In the genomic region with DNA sequence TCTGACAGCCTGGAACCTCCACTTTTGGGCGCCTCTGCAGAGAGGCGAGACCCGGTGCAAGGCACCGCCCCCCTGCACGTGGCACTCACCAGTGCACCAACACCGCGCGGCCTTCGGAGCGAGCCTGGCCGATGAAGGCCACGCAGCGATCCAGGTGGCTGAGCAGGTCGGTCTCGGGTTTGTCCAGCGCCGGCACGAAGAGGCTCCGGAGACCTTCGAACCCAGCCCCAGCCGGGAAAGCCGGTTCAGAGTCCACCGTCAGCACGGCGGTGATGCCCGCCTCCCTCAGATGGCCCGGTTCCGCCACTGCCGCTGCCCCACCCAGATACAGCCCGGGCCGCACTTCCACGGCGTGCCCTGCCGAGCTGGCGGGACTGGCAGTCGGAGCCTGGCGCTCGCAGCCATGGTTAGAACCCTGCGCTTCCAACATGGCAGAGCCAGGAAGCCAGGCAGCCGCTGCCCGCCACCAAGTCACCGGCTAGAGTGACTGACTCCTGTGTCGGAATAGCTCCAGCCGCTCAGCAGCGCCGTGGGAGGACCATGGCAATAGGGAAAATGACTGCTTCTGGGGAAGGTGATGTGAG, we compare ENCODE assay signal across 8 mouse cellular contexts. TPM values are rescaled to one million over a fixed set of nuclear protein-coding genes. Genes with fewer than 3 reads are reported as not detected.
A peak's percentile ranks its signal among the peaks of the same experiment; 100 is the strongest.
DNase-seq lines count a peak whose midpoint lies in the region; ATAC-seq and TF ChIP-seq lines count a peak whose summit lies in the region.

Gene Gm26620, plus strand, starts transcription at position 88 of the 584 bp plus-strand sequence.
Gene Dusp12, minus strand, starts transcription at position 563 of the 584 bp plus-strand sequence.

- H3K4me2 ChIP-seq in forebrain, embryonic 12.5 days, result peak within 1 kb of the TSS; percentile 75
- peak within 1 kb of the TSS; percentile 84 for H3K4me2 ChIP-seq in heart, embryonic 16.5 days (ENCODE audit: low read depth, low read length)
- peak within 1 kb of the TSS; percentile 87 for H3K4me2 ChIP-seq in liver, embryonic 15.5 days
- peak within 1 kb of the TSS; percentile 49 for H3K4me2 ChIP-seq in neural tube, embryonic 11.5 days (ENCODE audit: low read depth)
- peak within 1 kb of the TSS; percentile 69 for H3K4me2 ChIP-seq in stomach, embryonic 16.5 days (ENCODE audit: low read depth, low read length)

- peak; percentile 66 for TF ChIP-seq CTCF in ES-Bruce4 (IDR thresholded peaks at IDR 0.05; ENCODE audit: low read depth, low read length)

- H3K36me3 ChIP-seq in ES-Bruce4 (ENCODE audit: control insufficient read depth, insufficient read depth, low read length, poor library complexity, severe bottlenecking), result peaks cover 24% of the 10 kb centered on the region
- H3K36me3 ChIP-seq in forebrain, embryonic 12.5 days (replicated peaks), result no peaks in the 10 kb centered on the region; the same call in 1 of the 2 replicates
- H3K36me3 ChIP-seq in heart, embryonic 16.5 days (ENCODE audit: control insufficient read depth, insufficient read depth), result peaks cover 6% of the 10 kb centered on the region
- H3K36me3 ChIP-seq in liver, embryonic 15.5 days (replicated peaks), result peaks cover 8% of the 10 kb centered on the region
- H3K36me3 ChIP-seq in neural tube, embryonic 11.5 days (ENCODE audit: control insufficient read depth, insufficient read depth, low read length), result no peaks in the 10 kb centered on the region
- H3K36me3 ChIP-seq in stomach, embryonic 16.5 days (ENCODE audit: control insufficient read depth, insufficient read depth, low read length), result peaks cover 7% of the 10 kb centered on the region; the same call in 1 of the 2 replicates

- H3K27ac ChIP-seq in ES-Bruce4 (ENCODE audit: insufficient read depth, low read length), result peak within 1 kb of the TSS; percentile 80
- peak within 1 kb of the TSS; percentile 74 for H3K27ac ChIP-seq in forebrain, embryonic 12.5 days
- H3K27ac ChIP-seq in heart, embryonic 16.5 days (ENCODE audit: low read length), result peak within 1 kb of the TSS; percentile 67
- H3K27ac ChIP-seq in liver, embryonic 15.5 days (replicated peaks), result peak within 1 kb of the TSS; percentile 64
- peak within 1 kb of the TSS; percentile 36; the same call in 1 of the 2 replicates for H3K27ac ChIP-seq in neural tube, embryonic 11.5 days (ENCODE audit: low read depth, low read length)
- H3K27ac ChIP-seq in stomach, embryonic 16.5 days (ENCODE audit: low read length), result peak within 1 kb of the TSS; percentile 88

- H3K9me3 ChIP-seq in ES-Bruce4 (replicated peaks; ENCODE audit: control insufficient read depth, insufficient read depth, low read length, poor library complexity, severe bottlenecking), result no peaks in the 10 kb centered on the region
- H3K9me3 ChIP-seq in forebrain, embryonic 12.5 days, result no peaks in the 10 kb centered on the region
- no peaks in the 10 kb centered on the region for H3K9me3 ChIP-seq in heart, embryonic 16.5 days (replicated peaks; ENCODE audit: control insufficient read depth, low read length)
- no peaks in the 10 kb centered on the region for H3K9me3 ChIP-seq in liver, embryonic 15.5 days (replicated peaks)
- no peaks in the 10 kb centered on the region for H3K9me3 ChIP-seq in neural tube, embryonic 11.5 days (ENCODE audit: control insufficient read depth, low read length)
- no peaks in the 10 kb centered on the region for H3K9me3 ChIP-seq in stomach, embryonic 16.5 days (replicated peaks; ENCODE audit: control insufficient read depth, low read length)

- no peaks in the 10 kb centered on the region for H3K27me3 ChIP-seq in ES-Bruce4 (ENCODE audit: control insufficient read depth, insufficient read depth, low read length, poor library complexity, severe bottlenecking)
- no peaks in the 10 kb centered on the region for H3K27me3 ChIP-seq in forebrain, embryonic 12.5 days
- H3K27me3 ChIP-seq in heart, embryonic 16.5 days (ENCODE audit: control insufficient read depth, insufficient read depth, low read length), result no peaks in the 10 kb centered on the region
- H3K27me3 ChIP-seq in liver, embryonic 15.5 days, result no peaks in the 10 kb centered on the region
- no peaks in the 10 kb centered on the region for H3K27me3 ChIP-seq in neural tube, embryonic 11.5 days (ENCODE audit: control insufficient read depth, insufficient read depth, low read length)
- no peaks in the 10 kb centered on the region for H3K27me3 ChIP-seq in stomach, embryonic 16.5 days (ENCODE audit: control insufficient read depth, insufficient read depth, low read length)

- peak; percentile 79 for TF ChIP-seq EP300 in ES-Bruce4 (IDR thresholded peaks at IDR 0.05; ENCODE audit: insufficient read depth, low read depth, low read length)

- H3K4me1 ChIP-seq in ES-Bruce4 (ENCODE audit: control insufficient read depth, insufficient read depth, low read length), result peaks cover 2% of the 10 kb centered on the region
- peaks cover 10% of the 10 kb centered on the region for H3K4me1 ChIP-seq in forebrain, embryonic 12.5 days
- peaks cover 13% of the 10 kb centered on the region for H3K4me1 ChIP-seq in heart, embryonic 16.5 days (ENCODE audit: control insufficient read depth, insufficient read depth, low read length)
- peaks cover 29% of the 10 kb centered on the region for H3K4me1 ChIP-seq in liver, embryonic 15.5 days (replicated peaks)
- H3K4me1 ChIP-seq in neural tube, embryonic 11.5 days (ENCODE audit: control insufficient read depth, insufficient read depth, low read length), result peaks cover 2% of the 10 kb centered on the region; the same call in 1 of the 2 replicates
- peaks cover 8% of the 10 kb centered on the region; the same call in 1 of the 2 replicates for H3K4me1 ChIP-seq in stomach, embryonic 16.5 days (ENCODE audit: control insufficient read depth, insufficient read depth, low read length)

- peak within 1 kb of the TSS; percentile 70 for H3K9ac ChIP-seq in ES-Bruce4 (ENCODE audit: low read depth, poor library complexity, severe bottlenecking)
- H3K9ac ChIP-seq in forebrain, embryonic 12.5 days, result peak within 1 kb of the TSS; percentile 88
- H3K9ac ChIP-seq in heart, embryonic 16.5 days (ENCODE audit: low read length), result peak within 1 kb of the TSS; percentile 91
- H3K9ac ChIP-seq in liver, embryonic 15.5 days, result peak within 1 kb of the TSS; percentile 58
- peak within 1 kb of the TSS; percentile 79 for H3K9ac ChIP-seq in neural tube, embryonic 11.5 days (ENCODE audit: low read length)
- peak within 1 kb of the TSS; percentile 88 for H3K9ac ChIP-seq in stomach, embryonic 16.5 days (ENCODE audit: low read length)

- under 1% methylated on average over 46 of the region's 46 CpGs for WGBS in forebrain, embryonic 12.5 days
- under 1% methylated on average over 42 of the region's 46 CpGs for WGBS in heart, embryonic 16.5 days
- WGBS in liver, embryonic 15.5 days (ENCODE audit: insufficient replicate concordance), result under 1% methylated on average over 46 of the region's 46 CpGs
- WGBS in neural tube, embryonic 11.5 days, result under 1% methylated on average over 46 of the region's 46 CpGs
- under 1% methylated on average over 46 of the region's 46 CpGs for WGBS in stomach, embryonic 16.5 days

- H3K4me3 ChIP-seq in ES-Bruce4 (ENCODE audit: low read depth, low read length), result peak within 1 kb of the TSS; percentile 73
- peak within 1 kb of the TSS; percentile 80 for H3K4me3 ChIP-seq in forebrain, embryonic 12.5 days (replicated peaks)
- H3K4me3 ChIP-seq in heart, embryonic 16.5 days (ENCODE audit: low read length), result peak within 1 kb of the TSS; percentile 86
- peak within 1 kb of the TSS; percentile 71 for H3K4me3 ChIP-seq in liver, embryonic 15.5 days (replicated peaks)
- H3K4me3 ChIP-seq in neural tube, embryonic 11.5 days (ENCODE audit: low read depth, low read length), result peak within 1 kb of the TSS; percentile 81
- peak within 1 kb of the TSS; percentile 98 for H3K4me3 ChIP-seq in stomach, embryonic 16.5 days (replicated peaks; ENCODE audit: low read length)

- peak; percentile 98 for ATAC-seq in cerebellum, adult (ENCODE audit: insufficient number of reproducible peaks, low FRiP score, low TSS enrichment)
- ATAC-seq in forebrain, embryonic 12.5 days (ENCODE audit: low FRiP score), result peak; percentile 95
- ATAC-seq in heart, embryonic 16.5 days (replicated peaks; ENCODE audit: extremely low read depth, insufficient read depth, low FRiP score), result peak; percentile 95
- peak; percentile 86 for ATAC-seq in liver, embryonic 15.5 days (ENCODE audit: insufficient read depth)
- peak; percentile 91 for ATAC-seq in neural tube, embryonic 11.5 days (ENCODE audit: insufficient read depth, low FRiP score, low TSS enrichment)
- ATAC-seq in stomach, embryonic 16.5 days (ENCODE audit: insufficient read depth, low FRiP score), result peak; percentile 89

- peak; percentile 90 to 91 for DNase-seq in kidney, postnatal 36 days
- peak; percentile 89 for DNase-seq in neural tube, embryonic 11.5 days (ENCODE audit: low spot score)

- peak; percentile 39 for TF ChIP-seq POLR2A in ES-Bruce4 (IDR thresholded peaks at IDR 0.05; ENCODE audit: insufficient read depth, low read length)

RNA-seq across cellular contexts. Expression of gene Gm26620, which starts in this region (rescaled TPM):
- not detected in 2 replicates for polyA plus RNA-seq in ES-Bruce4 (2011; ENCODE audit: insufficient read depth, insufficient read length, low read depth, missing spikeins)
- not detected in 2 replicates for polyA plus RNA-seq in forebrain, embryonic 12.5 days (2016; fragmentation: Nextera tagmentation; extraction: Ambion mirVana)
- 0.53 and 0.71 TPM in 2 replicates for polyA plus RNA-seq in heart, embryonic 16.5 days (2015; fragmentation: Nextera tagmentation; extraction: Ambion mirVana)
- 0.30 TPM in 1 of 2 replicates, not detected in the other for polyA plus RNA-seq in liver, embryonic 15.5 days (2015; fragmentation: Nextera tagmentation; extraction: Ambion mirVana)
- polyA plus RNA-seq in neural tube, embryonic 11.5 days (2014; fragmentation: Nextera tagmentation; extraction: Ambion mirVana), result 0.56 TPM in 1 of 2 replicates, not detected in the other
- 1.4 and 1.8 TPM in 2 replicates for polyA plus RNA-seq in stomach, embryonic 16.5 days (2015; fragmentation: Nextera tagmentation; extraction: Ambion mirVana)

RNA-seq across cellular contexts. Expression of gene Dusp12, which starts in this region (rescaled TPM):
- 43.1 and 45.9 TPM in 2 replicates for polyA plus RNA-seq in ES-Bruce4 (2011; ENCODE audit: insufficient read depth, insufficient read length, low read depth, missing spikeins)
- polyA plus RNA-seq in forebrain, embryonic 12.5 days (2016; fragmentation: Nextera tagmentation; extraction: Ambion mirVana), result 28.6 and 33.3 TPM in 2 replicates
- polyA plus RNA-seq in heart, embryonic 16.5 days (2015; fragmentation: Nextera tagmentation; extraction: Ambion mirVana), result 20.7 and 22.1 TPM in 2 replicates
- 19.7 and 20.5 TPM in 2 replicates for polyA plus RNA-seq in liver, embryonic 15.5 days (2015; fragmentation: Nextera tagmentation; extraction: Ambion mirVana)
- 32.9 and 37.4 TPM in 2 replicates for polyA plus RNA-seq in neural tube, embryonic 11.5 days (2014; fragmentation: Nextera tagmentation; extraction: Ambion mirVana)
- 33.1 and 38.3 TPM in 2 replicates for polyA plus RNA-seq in stomach, embryonic 16.5 days (2015; fragmentation: Nextera tagmentation; extraction: Ambion mirVana)

Comparison
In these comparisons a context has a peak if more than half of its experiments do, and no peak if none do; other contexts are left out.
1. Peak in every context shown above with its lines: DNase-seq, ATAC-seq, H3K4me3 ChIP-seq and H3K27ac ChIP-seq.
2. H3K27ac ChIP-seq: peak in every context shown above with its lines; median percentile 88 in stomach, embryonic 16.5 days; 80 in ES-Bruce4; 74 in forebrain, embryonic 12.5 days; 67 in heart, embryonic 16.5 days; 64 in liver, embryonic 15.5 days; 36 in neural tube, embryonic 11.5 days.